Mouse (Mus musculus) macrophage (primary cell): ENCODE results near the gene Tmem107. TPM values are rescaled to one million over a fixed set of nuclear protein-coding genes. Genes with fewer than 3 reads are reported as not detected.

Experiments used
- H3K27ac ChIP-seq: fragments of 350-480 bp; formaldehyde crosslinking; 2 replicates; pipeline ENCODE4 v1.9.0; 2021
- H3K36me3 ChIP-seq: fragments of 350-480 bp; formaldehyde crosslinking; 2 replicates; pipeline ENCODE4 v1.9.0; 2021; ENCODE audit errors: inconsistent target
- H3K4me3 ChIP-seq: fragments of 350-480 bp; formaldehyde crosslinking; 2 replicates; pipeline ENCODE4 v1.9.0; 2021; ENCODE audit errors: inconsistent target
- H3K79me2 ChIP-seq: fragments of 350-480 bp; formaldehyde crosslinking; 2 replicates; pipeline ENCODE4 v1.9.0; 2021; ENCODE audit errors: inconsistent target
- WGBS: methylation state at CpG from one replicate; pipeline ENCODE4 v1.1.7; 2026; ENCODE audit warnings: inconsistent platforms; ENCODE audit not compliant: missing documents; 5-methylcytosine and 5-hydroxymethylcytosine counted together
- polyA plus RNA-seq: library from polyadenylated mRNA; stranded (reverse); fragments of 250-400 nt; gene quantifications from 3 replicates; pipeline ENCODE4 v1.2.4, GENCODE M21; 2018; ENCODE audit warnings: inconsistent platforms

Gene Tmem107
- polyA plus RNA-seq, 1 experiment from 2014 or later, result 7.3 TPM

- no peaks in the 10 kb centered on the region for H3K36me3 ChIP-seq
- WGBS, result 73% methylated on average over 6 of the region's 9 CpGs
- H3K4me3 ChIP-seq, result no peak overlapping the region
- H3K27ac ChIP-seq, result no peak overlapping the region
- H3K79me2 ChIP-seq, result no peaks in the 10 kb centered on the region
These were observed 5.3 kb downstream of the Tmem107 start for GRCm38 (mm10) chr11:69075764-69076479.

DNA sequence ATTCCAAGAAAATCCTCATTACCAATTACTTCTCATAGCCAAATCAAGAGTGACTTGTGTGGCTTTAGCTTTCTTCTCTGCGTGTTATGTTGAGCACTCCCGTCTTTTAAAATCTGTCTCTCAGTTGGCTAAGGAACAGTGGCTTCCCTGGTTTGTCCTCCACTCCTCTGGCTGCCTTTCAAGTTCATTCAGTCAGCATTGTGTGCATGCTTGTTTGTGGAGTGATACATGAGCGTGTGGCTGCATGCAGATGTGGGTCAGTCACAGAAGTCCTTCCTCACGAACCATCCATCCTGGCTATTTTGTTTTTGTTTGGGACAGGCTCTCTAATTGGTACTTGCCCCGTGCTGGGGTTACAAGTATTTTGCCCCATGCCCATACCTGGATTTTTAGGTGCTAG lies 6.0 kb downstream of the Tmem107 start:
- no peak overlapping the region for H3K4me3 ChIP-seq
- H3K27ac ChIP-seq, result no peak overlapping the region
- 91% methylated on average over 5 of the region's 5 CpGs for WGBS
- no peaks in the 10 kb centered on the region for H3K79me2 ChIP-seq
- H3K36me3 ChIP-seq, result no peaks in the 10 kb centered on the region

GRCm38 (mm10) chr11:69077316-69077715 lies 6.7 kb downstream of the Tmem107 start:
- H3K4me3 ChIP-seq, result no peak overlapping the region

DNA sequence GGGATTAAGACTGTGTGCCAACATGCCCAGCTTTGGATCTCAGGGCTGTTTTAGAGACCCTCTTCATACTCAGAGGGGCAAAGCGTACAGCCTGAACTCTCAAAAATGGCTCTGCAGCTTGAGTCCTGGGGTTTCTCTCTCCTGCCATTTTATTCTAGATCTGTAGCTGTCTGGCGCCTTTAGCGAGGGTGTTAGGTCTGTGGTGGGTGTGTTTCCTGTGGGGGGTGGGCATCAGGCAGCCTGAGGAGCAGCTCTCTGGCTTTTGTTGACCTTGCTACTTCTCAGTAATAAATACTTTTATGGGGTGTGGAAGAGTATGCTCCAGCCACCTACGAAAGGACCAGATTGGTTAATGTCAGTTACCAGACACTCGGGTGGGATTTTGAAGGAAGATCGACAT lies 7.4 kb downstream of the Tmem107 start:
- no peaks in the 10 kb centered on the region for H3K79me2 ChIP-seq
- WGBS, result 95% methylated on average over 6 of the region's 6 CpGs
- H3K27ac ChIP-seq, result peak overlapping the region; percentile 25
- no peak overlapping the region for H3K4me3 ChIP-seq
- H3K36me3 ChIP-seq, result no peaks in the 10 kb centered on the region

More at GRCm38 (mm10) chr11:69077316-69077715, 6.7 kb downstream of the Tmem107 start:
- no peak overlapping the region for H3K27ac ChIP-seq
- no peaks in the 10 kb centered on the region for H3K36me3 ChIP-seq
- 95% methylated on average over 8 of the region's 9 CpGs for WGBS
- H3K79me2 ChIP-seq, result no peaks in the 10 kb centered on the region

- WGBS, result 13% methylated on average over 4 of the region's 5 CpGs
- no peaks in the 10 kb centered on the region for H3K36me3 ChIP-seq
- peak overlapping the region; percentile 25 for H3K27ac ChIP-seq
- H3K4me3 ChIP-seq, result no peak overlapping the region
- no peaks in the 10 kb centered on the region for H3K79me2 ChIP-seq
These were observed 8.3 kb downstream of the Tmem107 start for GRCm38 (mm10) chr11:69078805-69079438.

DNA sequence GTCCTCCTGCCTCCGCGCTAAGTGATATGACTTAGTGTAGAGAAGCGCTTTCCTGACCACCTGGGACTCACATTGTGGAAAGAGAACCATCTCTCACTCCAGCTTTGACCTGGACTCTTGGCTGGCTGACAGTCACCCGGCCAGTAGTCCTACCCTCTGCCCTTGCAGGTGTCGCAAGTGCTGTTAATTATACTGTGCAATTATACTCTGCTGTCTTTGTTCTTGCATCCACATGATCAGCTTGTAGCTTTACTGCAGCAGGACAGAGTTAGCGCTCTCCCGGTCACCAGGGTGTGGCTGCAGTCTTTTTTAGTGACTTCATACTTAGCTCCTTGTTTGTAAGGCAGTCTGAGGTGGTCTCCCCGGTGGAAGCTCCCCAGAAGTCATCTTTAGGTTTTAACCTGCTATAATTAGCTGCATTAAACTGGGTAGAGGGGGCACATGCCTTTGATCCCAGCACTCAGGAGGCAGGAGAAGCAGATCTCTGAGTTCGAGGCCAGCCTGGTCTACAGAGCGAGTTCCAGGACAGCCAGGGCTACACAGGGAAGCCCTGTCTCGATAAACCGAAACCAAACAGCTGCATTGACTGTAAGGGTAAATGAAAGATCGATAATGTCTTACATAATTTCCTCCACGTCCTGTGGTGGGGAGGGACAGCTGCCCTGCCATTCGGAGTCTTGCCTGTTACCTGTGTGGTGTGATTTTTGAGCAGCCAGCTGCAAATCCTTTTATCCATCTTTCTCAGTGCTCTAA lies 9.7 kb downstream of the Tmem107 start:
- Histone ChIP-seq H3K36me3 (no peaks in the 10 kb centered on the region), H3K27ac (no peak overlapping the region), H3K79me2 (no peaks in the 10 kb centered on the region), H3K4me3 (no peak overlapping the region)
- 78% methylated on average over 15 of the region's 15 CpGs for WGBS

DNA sequence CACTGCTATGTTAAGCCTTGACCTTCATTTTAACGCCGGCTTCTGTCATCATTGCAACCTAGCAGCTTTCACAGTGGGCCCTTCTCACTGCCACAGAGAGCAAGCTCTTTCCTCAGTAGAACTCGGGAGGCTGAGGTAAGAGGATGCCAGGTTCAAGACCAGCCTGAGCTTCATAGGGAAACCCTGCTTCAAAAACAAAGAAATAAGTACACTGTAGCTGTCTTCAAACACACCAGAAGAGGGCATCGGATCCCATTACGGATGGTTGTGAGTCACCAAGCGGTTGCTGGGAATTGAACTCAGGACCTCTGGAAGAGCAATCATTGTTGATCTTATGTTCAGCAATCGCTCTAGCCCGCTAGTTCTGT lies 10.2 kb downstream of the Tmem107 start:
- WGBS, result 92% methylated on average over 8 of the region's 8 CpGs
- Histone ChIP-seq H3K36me3 (no peaks in the 10 kb centered on the region), H3K4me3 (no peak overlapping the region), H3K27ac (no peak overlapping the region), H3K79me2 (no peaks in the 10 kb centered on the region)

GRCm38 (mm10) chr11:69081613-69082012 lies 11.0 kb downstream of the Tmem107 start:
- H3K79me2 ChIP-seq, result no peaks in the 10 kb centered on the region
- no peaks in the 10 kb centered on the region for H3K36me3 ChIP-seq
- H3K27ac ChIP-seq, result no peak overlapping the region
- H3K4me3 ChIP-seq, result no peak overlapping the region
- WGBS, result 80% methylated on average over 7 of the region's 7 CpGs

DNA sequence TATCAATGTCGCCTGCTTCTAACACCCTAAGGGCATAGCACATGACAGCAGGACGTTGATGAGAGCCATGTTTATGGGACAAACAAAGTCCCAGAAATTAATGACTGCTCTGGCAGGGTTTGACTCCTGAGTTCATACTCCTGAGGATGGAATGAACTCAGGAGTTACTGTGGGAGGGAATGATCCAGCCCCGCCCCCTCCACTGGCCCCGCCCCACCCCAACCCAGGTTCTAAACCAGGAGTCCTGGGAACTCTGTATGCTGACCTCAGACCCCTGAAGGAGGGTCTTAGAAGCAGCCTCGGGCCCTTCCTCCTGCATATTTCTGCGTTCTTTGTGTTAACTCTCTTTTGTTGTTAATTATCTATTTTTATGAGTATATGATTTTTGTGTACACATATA lies 15.0 kb downstream of the Tmem107 start:
- H3K79me2 ChIP-seq, result peaks cover 21% of the 10 kb centered on the region
- 85% methylated on average over 6 of the region's 6 CpGs for WGBS
- no peak overlapping the region for H3K27ac ChIP-seq
- H3K36me3 ChIP-seq, result no peaks in the 10 kb centered on the region
- no peak overlapping the region for H3K4me3 ChIP-seq

DNA sequence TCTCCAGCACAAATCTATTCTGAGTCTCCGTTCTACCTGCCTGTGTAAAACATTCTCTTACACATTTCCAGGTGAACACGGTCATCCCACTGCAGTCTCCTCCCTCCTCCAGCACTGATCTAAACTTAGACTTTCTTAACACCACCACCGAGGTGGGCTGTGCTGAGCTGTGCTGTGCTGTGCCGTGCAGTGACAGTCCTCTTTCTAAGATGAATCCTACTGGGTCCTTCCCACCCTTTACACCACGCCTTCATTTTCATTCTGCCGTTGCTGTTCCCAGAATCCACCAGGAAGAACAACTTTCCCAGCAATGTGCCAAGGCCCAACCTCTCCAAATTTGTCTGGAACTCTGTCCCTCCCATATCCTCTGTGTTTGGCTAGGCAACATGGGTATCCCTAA lies 15.8 kb downstream of the Tmem107 start:
- H3K79me2 ChIP-seq, result peaks cover 29% of the 10 kb centered on the region
- H3K27ac ChIP-seq, result no peak overlapping the region
- H3K4me3 ChIP-seq, result no peak overlapping the region
- WGBS, result 83% methylated on average over 6 of the region's 6 CpGs
- peaks cover 5% of the 10 kb centered on the region; the same call in 1 of the 2 replicates for H3K36me3 ChIP-seq

DNA sequence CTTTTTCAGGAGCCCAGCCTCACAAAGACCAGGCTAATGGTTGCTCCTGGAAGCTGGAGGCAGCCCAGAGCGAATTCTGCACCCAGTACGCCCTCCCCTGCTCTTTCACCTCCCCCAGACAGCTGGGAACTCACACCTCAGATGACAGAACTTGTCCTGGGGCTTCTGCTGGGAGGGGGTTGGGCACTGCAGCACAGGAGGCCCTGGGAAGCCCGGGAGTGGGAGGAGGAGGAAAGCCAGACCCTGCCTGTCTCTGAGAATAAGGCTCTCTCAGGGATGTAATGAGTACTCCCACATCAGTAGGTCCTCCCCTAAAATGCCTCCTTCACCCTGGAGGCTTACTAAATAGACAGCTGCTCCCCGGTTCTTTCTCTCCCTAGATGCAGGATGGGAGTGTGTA lies 16.5 kb downstream of the Tmem107 start:
- Histone ChIP-seq H3K4me3 (no peak overlapping the region), H3K27ac (no peak overlapping the region), H3K36me3 (peaks cover 5% of the 10 kb centered on the region; the same call in 1 of the 2 replicates), H3K79me2 (peaks cover 29% of the 10 kb centered on the region)
- 95% methylated on average over 3 of the region's 4 CpGs for WGBS

DNA sequence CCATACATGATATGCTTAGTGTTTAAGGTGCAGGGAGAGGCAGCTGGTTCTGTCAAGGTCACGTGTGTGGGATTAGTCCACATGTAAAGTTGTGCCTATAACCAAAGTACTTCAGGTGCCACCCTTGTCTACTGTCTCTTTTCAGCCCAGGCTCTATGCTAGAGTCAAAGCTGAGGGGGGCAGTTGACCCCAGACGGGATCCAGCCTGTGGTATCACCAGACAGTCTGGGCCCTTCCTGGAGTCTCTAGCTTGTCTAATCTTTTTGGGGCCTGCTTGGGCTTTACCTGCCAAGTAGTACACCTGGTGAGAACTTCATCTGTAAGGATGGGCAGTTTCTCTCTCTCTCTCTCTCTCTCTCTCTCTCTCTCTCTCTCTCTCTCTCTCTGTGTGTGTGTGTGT lies 17.0 kb downstream of the Tmem107 start:
- 100% methylated on average over 2 of the region's 2 CpGs for WGBS
- H3K4me3 ChIP-seq, result no peak overlapping the region
- peaks cover 5% of the 10 kb centered on the region; the same call in 1 of the 2 replicates for H3K36me3 ChIP-seq
- H3K79me2 ChIP-seq, result peaks cover 29% of the 10 kb centered on the region
- no peak overlapping the region for H3K27ac ChIP-seq

DNA sequence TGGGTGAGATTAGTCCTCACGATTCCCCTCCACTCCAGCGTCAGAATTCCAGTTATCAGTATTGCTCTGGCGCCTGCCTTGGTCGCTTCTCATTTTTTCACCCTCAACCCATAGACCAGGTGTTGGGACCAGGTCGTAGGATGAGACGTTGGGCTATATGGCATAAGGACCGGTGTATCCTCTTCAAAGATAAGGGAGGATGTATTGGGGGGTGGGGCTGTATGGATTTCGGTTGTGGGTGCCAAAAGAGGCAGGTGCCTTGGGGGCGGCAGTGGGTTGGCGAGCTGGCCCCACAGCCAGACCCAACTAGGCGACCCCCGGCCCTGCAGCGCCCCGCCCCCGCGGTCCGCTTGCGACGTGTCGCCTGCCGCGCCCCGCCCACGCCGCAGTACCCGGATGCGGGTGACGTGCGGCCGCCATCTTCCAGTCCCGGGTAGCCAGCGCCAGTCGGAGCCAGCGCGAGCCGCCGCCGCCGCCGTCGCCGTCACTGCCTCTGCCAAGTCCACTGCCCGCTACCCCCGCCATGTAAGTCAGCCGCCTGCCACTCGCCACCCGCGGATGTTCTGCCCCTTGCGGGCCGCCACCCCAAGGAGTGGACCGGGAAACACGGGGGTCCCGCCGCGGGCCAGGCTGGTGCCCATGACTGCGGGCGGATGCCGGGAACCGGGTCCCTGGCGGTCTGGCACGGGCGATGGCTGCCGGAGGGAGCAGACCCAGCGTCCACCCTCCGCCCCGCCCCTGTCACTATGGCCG lies 17.7 kb downstream of the Tmem107 start, which contains the start of gene Vamp2:
Gene Vamp2, plus strand, starts transcription at position 388 of the 753 bp plus-strand sequence.
- WGBS, result 1% methylated on average over 62 of the region's 67 CpGs
- Histone ChIP-seq H3K36me3 (peaks cover 5% of the 10 kb centered on the region; the same call in 1 of the 2 replicates), H3K4me3 (peak within 1 kb of the TSS; percentile 74), H3K79me2 (peaks cover 29% of the 10 kb centered on the region), H3K27ac (peak within 1 kb of the TSS; percentile 40; the same call in 1 of the 2 replicates)
